Mouse (Mus musculus) heart, adult 2 months (tissue): Measurements from ENCODE around the gene Fbln7.

Experiments
- CTCF ChIP-seq: fragments of 200-600 bp; IDR thresholded peaks from 2 replicates; pipeline ENCODE4 v1.8.1; 2022; ENCODE audit warnings: antibody characterized with exemption, mild to moderate bottlenecking, moderate library complexity
- POLR2A ChIP-seq: fragments of 200-500 bp; IDR thresholded peaks from 2 replicates; pipeline ENCODE4 v1.6.1; 2011; ENCODE audit warnings: mild to moderate bottlenecking, low read depth, low read length, control low read depth; ENCODE audit not compliant: insufficient read depth

GRCm38 (mm10) chr2:128862636-128863035 lies at the start of gene Fbln7:
- TF ChIP-seq CTCF (no peak), POLR2A (no peak)
